Mouse (Mus musculus): Measurements from ENCODE around the gene Gm28557.
A peak's percentile ranks its signal among the peaks of the same experiment; 100 is the strongest.
"Not testable (repeated sequence)": the region's sequence is repeated elsewhere in the genome, so short reads cannot be mapped to it uniquely, and the experiment has no call there.

The Gm28557 gene

DNA sequence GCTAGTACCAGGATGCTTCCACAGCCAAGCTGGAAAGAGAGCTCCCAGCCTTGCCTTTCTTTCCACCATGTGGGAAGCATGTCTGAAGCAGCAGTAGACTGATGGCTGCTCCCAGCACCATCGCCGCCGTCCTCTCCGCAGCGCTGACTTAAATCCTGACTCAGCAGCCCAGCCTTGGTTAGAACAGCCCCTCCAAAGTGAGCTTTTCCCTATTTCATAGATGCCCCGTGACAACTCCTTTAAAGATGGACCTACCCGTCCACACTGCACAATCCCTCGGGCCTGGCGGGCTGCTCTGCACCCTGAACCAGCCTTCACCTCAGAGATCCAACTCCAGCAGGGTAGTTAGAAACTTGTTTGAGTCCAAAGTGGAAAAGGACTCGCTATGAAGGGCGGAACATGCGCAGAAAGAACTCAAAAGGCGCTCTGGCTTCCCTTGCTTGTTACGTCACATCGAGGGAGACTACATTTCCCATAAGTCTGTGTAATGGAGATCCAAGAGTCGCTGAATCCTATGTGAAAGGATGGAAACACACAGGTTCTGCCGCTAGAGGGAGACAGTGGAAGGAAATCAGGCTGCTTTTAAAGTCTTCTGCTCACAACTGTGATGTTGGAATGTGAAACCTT, at the start of gene Gm28557:
TSS of gene Gm28557 (minus strand) at position 411 of the 627 bp plus-strand sequence.
- DNase-seq (ENCODE audit: low spot score in 2 of 2), result peak; percentile 65 to 86

DNA sequence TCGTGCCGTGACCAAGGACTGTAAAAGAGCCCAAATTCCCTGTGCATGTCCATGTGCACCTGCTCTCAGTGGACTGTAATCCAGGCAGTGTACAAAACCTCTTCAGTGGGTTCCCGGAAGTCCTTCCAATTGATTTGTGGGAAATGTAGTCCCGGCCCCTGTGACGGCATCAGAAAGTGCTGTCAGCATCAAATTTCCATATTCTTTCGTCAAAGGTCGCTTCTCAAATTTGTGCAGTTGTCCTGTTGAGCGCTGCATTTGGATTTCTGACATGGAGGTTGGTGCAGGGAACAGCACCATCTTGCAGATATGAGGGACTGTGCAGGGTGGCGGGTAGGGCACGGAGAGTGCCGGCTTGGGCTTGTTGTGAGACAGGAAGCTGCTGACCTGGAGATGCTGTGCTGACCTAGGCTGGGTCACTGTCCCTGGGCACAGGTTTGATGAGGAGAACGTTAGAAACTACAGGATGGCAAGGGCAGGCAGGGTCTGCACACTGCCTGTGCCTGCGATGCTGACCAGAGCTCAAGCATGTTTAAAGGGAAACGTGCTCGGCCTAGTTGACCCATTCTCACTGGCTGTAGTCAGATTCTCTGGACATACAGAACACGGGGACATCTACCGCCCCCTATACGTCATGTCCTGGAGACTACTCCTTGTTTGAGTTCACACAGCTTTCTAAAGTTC, 19.8 kb upstream of the Gm28557 start:
- peak; percentile 46 to 69 for DNase-seq (ENCODE audit: low spot score in 2 of 2)

DNA sequence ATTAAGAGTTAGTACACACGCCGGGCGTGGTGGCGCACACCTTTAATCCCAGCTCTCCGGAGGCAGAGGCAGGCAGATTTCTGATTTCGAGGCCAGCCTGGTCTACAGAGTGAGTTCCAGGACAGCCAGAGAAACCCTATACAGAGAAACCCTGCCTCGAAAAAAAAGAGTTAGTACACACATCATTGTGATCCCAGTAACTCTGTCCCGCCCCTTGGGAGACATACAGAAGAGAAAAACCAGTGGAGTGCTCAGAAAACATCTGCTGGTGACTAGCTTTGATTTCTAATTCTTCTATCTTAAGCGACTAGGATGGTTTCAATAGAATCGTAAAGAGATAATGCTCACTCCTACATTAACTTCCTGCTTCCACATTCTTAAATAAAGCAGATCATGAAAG, 19.1 kb upstream of the Gm28557 start:
- not testable (repeated sequence) for DNase-seq (ENCODE audit: low spot score in 2 of 2)

DNA sequence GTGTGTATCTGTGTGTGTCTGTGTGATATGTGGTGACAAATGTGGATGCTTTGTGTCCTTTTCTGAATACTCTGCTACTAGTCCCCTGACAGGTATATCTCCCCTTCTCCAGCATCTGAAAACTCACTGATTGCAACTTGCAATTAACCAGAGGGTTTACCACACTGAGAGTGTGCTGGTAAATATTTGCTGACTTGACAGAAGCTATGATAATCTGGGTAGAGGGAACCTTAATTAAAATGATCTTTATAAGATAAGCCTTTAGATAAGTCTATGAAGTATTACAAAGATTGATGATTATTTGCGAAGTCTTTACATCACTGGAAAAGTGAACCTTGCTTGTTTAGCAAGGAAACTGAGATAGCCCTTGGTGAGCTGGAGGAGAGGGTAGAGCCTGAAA, 16.1 kb upstream of the Gm28557 start:
- DNase-seq (ENCODE audit: low spot score in 2 of 2), result no peak

DNA sequence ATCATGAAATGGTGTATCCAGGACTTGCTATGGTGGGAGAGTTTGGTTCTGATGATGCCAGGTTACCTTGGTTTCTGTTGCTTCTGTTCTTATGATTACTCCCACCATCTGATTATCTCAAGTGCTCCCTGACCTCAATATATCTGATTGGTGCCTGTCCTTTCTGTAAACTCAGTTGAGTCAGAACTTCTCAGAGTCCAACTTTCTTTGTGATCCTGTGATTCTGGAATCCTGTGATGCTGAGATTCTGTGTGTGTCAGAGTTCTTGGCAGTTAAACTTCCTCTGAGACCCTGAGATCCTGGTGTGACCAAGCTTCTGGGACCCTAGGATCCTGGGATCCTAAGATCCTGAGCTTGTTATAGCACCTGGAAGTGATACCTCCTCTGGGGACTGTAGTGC, 13.0 kb upstream of the Gm28557 start, which contains the start of gene Zfp759:
TSS of gene Zfp759 (plus strand) at position 301 of the 400 bp plus-strand sequence.
- DNase-seq (ENCODE audit: low spot score in 2 of 2), result not testable (repeated sequence)

DNA sequence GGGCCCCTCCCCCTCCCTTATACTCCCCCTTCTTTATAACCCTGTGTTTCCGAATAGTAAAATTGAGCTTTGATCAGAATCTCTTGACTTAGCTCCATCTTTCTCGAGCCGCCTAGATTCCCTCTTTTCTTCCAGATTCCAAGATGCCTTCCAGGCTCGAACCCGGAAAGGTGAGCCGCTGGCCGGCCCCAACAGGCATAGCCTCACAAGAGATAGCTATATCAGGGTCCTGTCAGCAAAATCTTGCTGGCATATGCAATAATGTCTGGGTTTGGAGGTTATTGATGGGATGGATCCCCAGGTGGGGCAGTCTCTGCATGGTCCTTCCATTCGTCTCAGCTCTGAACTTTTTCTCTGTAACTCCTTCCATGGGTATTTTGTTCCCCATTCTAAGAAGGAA, 7.8 kb upstream of the Gm28557 start, which contains the start of gene Rslcan18:
TSS of gene Rslcan18 (minus strand) at position 101 of the 400 bp plus-strand sequence.
- not testable (repeated sequence) for DNase-seq (ENCODE audit: low spot score in 2 of 2)

DNA sequence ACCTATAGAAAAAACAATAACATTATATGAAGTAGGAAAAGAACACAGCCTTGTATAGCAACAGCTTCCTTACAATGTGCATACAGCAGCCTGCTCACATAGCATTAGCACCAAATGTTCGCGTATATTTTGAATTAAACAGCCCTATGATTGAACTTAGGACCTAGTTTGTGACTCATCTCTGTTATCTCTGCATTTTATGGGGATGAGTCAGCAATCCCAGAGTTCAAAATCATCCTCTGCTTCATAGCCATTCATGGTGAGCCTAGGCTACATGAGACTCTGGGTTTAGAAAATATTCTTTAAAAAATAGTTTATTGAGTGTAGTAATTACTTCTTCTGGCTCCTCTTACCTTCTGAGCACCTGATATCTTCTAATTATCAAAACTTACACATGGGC, 4.9 kb upstream of the Gm28557 start:
- no peak for DNase-seq (ENCODE audit: low spot score in 2 of 2)

DNA sequence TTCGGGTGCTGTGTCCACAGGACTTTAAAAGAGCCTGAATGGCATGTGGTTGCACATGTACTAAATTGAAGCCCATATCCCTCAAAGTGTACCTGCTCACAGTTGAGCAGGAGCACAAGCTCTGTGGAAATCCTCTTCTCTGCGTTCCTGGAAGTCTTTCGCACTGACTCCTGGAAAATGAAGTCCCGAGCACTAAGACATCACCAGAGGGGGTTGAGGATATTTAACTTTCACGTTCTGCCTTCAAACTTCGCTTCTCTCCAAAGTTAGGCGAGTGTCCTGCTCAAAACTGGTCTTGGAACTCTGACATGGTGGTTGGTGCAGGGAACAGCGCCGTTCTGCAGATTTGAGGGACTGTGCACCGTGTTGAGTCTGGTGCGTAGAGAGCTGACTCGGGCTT, 3.7 kb upstream of the Gm28557 start:
- DNase-seq (ENCODE audit: low spot score in 2 of 2), result no peak

DNA sequence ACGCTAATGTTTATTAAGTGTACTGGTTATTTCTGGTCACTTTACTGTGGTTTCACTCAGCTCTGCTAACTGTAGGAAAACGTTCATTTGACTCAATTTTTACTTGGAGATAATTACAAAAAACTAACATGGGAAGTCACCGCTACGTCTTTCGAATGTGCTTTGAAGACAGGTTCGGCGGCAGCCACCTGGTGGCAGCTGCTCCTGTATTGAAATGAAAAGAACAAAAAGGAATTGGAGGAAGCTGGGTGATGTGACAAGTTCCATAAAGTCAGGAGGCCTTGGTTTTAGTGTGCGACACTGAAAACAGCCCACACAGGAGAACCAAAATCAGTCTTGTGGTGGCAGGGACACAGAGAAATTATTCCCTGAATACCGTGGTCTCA, 410 bp upstream of the Gm28557 start:
- DNase-seq (ENCODE audit: low spot score in 2 of 2), result no peak

DNA sequence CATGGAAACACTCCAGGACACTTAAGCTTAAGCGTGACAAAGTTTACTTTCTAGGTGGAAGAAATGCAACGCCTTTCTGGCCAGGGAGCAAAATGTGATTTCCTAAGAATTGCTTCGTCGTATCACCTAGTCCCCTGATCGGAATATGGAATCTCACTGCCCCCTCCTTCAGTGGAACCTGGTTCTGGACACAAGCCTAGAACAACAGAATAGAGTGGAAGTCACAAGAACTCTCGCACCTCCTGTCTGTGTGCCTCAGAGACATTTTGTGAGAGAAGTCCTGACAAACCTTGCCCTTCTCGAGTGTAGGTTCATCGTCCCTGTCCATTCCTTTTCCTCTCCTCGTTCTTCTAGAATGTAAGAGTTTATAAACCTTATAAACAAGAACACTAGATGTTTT, 723 bp downstream of the Gm28557 start:
- DNase-seq (ENCODE audit: low spot score in 2 of 2), result no peak

DNA sequence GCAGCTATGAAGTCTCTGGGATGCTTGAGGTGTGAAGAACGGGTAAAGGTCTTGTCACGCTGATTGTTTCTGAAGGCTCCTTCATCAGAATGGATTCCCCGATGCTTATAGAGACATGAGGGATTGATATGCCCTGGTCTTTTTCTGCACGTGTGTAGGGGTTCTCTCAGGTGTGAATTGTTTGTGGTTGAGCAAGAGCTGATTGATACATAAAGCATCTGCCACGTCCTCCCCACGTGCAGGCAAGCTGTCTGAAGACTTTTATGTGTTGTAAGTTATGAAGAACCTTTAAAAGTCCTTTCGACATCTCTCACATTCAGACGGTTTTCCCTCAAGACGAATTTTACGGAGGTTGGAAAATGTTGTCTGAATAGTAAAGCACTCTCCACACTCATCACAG, 10.5 kb downstream of the Gm28557 start, which contains the start of gene Zfp708:
TSS of gene Zfp708 (minus strand) at position 101 of the 400 bp plus-strand sequence.
- no peak for DNase-seq (ENCODE audit: low spot score in 2 of 2)

DNA sequence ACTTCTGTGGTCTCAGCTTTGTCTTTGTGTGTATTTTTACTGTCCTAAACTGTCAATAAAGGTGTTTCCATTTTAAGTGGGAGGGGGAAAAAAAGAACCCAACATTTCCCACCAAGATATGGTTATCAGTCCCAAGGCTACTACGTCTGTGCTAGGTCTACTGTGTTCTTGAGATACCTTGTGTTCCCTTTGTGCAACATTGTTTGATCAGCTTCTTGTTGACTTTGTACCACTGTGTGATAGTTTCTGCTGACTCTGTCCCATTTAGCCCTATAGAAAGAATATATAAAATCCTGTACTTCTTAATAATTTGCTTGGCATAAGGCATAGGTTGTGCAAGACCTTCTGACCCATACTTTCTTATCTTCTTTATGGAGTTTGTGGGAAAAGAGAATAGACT, 18.2 kb downstream of the Gm28557 start:
- no peak for DNase-seq (ENCODE audit: low spot score in 2 of 2)

DNA sequence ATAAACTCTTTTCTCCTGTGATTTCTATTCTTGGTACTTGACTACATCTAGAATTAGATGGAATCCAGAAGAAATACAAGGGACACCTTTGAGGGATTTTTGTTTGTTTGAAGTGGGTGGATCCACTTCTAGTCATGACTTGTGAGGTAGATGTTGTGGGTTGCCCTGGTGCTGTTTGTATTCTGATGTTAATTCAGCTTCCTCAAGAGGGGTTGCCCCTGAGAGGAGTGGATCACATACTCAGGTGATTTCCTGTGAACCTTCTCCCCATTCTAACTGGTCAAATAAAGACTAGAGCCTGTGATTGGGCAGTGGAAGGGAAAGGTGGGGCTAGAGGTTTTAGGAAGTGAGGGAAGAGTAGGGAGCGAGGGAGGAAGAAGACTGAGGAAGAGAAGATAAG, 26.5 kb downstream of the Gm28557 start:
- no peak for DNase-seq (ENCODE audit: low spot score in 2 of 2)

DNA sequence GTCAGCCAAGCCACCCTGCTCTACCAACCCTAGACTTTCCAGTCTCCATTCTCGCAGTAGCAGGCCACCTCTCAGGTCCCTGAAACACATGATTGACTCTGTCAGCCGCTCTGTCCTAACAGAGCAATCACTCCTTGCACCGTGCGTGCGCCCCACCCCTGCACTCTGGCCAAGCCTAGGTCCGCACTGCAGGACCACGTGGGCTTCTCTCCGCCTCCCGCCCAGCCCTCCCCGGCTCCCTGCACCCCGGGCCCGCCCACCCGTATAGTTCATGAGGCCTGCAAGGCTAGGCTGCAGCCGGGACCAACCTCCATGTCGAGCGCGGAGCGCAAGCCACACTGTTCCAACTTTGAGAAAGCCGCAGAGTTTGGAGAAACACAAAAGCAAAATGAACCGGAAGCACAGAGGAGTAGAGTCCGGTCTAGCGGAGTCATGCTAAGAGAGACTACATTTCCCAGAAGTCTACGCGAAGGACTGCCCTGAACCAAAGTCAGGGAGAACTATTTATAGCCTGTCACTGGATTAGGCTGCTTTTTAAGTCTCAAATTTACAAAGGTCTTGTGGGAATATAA, 27.2 kb downstream of the Gm28557 start:
- peak; percentile 30 to 45 for DNase-seq (ENCODE audit: low spot score in 2 of 2)

DNA sequence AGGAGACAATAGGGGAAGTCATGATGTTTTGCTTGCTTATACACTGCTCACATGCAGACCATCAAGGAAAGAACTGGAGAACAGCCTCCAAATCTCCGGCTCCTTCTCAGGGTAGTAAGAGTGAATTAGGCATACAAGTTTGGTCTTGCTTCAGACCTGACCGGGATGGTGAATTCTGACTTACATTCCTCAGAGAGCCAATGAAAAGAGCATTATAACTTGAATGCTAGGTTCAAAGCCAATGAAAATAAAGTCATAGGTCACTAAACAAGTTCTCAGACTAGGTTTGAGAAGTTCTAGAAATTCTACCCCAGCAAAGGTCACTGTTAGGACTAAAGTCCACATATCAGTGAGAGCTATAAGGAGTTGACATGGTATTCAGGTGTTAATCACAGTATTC, 31.2 kb downstream of the Gm28557 start:
- DNase-seq (ENCODE audit: low spot score in 2 of 2), result no peak

DNA sequence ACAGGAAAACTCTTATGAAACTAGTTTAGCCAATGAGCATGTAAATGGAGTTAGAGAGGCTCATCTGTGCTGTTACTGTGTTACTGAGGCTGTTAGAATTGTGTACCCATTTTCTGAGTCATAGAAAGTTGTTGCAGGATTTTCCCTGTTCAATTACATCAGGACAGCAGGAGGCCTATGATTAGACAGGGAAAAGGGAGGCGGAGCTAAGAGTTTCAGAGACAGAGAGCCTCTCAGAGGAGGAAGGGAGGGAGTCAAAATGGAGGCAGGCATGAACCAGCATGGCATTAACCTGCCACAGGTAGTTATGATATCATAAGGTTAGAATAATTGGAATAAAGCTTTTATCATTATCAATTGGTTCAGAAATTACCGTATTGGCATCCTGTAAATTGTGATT, 35.6 kb downstream of the Gm28557 start:
- no peak for DNase-seq (ENCODE audit: low spot score in 2 of 2)

DNA sequence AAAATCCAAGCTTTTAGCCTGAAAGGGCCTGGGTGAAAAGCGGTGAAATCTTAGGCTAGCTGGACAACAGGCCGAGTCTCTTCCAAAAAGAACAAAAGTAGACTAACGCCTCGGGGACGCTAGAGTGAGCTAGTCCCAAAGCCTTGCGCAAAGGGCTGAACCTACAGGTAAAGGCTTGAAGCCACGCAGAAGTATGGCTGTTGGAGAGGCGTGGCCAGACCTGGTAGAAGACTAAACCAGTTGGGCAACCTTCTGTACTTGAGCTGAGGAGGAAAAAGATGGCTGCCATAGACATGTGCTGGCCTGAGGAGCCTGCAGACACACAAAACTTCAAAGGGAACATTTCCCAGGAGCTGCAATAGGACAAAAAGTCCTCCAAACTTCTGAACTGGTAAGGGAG, 43.0 kb downstream of the Gm28557 start:
- DNase-seq (ENCODE audit: low spot score in 2 of 2), result no peak

DNA sequence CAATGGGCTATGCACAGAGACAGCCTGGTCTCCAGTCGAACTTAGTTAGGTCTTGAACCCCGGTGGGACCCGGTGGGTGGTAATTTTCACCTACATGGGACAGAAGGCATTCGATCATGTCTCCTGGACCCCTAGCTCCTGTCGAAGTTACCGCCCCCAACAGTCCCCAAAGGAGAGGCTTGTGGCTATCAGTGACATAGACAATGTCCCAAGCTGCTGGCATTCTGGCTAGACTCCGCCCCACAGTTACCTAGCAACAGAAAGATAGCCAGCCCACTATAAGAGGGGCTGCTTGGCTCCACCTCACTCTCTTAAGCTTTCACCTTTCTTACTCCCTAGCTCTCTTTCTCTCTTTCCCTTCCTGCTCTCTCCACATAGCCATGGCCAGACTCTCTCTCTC, 46.0 kb downstream of the Gm28557 start:
- no peak for DNase-seq (ENCODE audit: low spot score in 2 of 2)

DNA sequence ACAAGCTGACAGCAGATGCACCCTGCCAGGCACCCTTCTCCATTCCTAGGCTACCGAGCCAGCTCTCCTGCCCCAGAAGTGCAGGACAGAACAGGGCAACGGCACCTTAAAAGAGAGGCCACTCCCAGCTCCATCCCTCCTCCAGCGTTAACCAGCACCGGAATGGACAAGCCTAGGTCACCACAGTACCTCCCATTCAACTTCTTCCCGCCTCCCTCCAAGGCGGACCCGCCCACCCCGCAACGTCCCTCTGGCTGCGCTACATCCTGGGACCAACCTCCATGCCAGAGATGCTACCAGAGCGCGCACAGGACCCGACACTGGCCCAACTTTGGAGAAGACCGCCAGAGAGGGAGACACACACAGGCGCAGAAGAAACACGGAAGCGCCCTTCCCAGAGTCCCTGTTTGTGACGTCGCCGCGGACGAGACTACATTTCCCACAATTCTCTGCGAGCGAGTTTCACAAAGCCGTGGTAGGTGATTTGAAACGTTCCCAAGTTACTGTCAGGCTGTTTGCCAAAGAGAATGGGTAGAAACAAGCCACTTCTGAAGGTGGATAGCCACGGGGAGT, 47.5 kb downstream of the Gm28557 start, which contains the start of gene Zfp712:
TSS of gene Zfp712 (minus strand) at position 385 of the 573 bp plus-strand sequence.
- peak; percentile 53 to 83 for DNase-seq (ENCODE audit: low spot score in 2 of 2)

DNA sequence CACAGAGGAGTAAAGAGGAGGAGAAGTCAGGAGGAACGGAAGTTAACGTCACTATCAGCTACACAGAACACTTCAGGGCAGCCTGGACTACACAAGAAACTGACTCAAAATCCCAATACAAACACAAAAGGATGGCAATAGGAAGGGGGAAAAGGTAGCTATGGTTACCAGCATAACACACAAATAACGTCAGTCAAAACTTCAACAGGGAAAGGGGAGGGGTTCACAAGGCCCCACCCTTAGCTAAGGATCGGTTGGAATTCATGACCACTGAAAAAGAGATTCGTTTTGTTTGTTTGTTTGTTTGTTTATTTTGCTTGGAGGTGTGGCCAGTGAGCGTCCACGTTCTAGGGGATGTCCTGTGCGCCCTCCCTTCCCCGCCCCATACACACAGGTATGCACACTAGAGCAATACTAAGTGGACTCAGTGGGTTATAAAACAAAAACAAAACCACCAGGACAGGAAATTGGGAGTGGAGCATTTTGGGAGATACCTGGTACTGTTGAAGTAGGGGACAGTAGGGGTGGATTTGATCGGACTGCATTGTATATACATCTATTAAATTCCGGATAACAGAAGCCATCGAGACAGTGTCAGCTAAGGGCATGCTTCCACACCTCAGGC, 48.1 kb downstream of the Gm28557 start:
- no peak for DNase-seq (ENCODE audit: low spot score in 2 of 2)
